Mouse (Mus musculus) stomach, postnatal 0 days (tissue): ENCODE measurements at regions not wholly inside any gene's neighbourhood (a gene's known extent, or its start where the extent isn't known, plus 50 kb on each side); places are given as distances from the start of the nearest gene placed in this dataset.

Source experiments
- CTCF ChIP-seq: IDR thresholded peaks from 2 replicates; pipeline ENCODE4 v1.5.1; 2016; ENCODE audit warnings: antibody characterized with exemption, low read depth, mild to moderate bottlenecking, moderate library complexity
- EP300 ChIP-seq: optimal IDR thresholded peaks from 2 replicates; pipeline ENCODE3; 2016; ENCODE audit warnings: antibody characterized with exemption

DNA sequence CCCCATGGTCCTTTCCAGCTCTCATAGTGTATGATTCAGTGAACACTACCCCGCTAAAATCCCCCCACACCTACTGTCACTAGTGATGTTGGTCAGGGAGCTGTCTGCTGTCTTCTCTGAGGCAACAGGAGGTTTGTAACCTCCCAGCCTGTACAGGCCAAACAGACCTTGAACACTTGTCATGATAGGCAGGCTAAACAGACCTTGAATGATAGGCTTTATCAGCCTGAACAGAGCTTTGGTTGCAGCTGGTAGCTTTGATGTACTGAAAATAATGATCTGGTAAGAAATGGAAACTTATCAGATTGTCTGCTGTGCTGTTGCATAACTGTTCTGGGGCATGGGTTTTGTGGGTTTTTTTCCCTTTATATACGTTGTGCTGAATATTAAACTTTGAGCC is 87.4 kb upstream of the Il6 start:
- no peak for TF ChIP-seq EP300
- TF ChIP-seq CTCF, result no peak
